Mouse (Mus musculus): ENCODE data around the gene Dctn1. TPM values are rescaled to one million over a fixed set of nuclear protein-coding genes. Genes with fewer than 3 reads are reported as not detected.

The Dctn1 gene
- polyA plus RNA-seq, 1 experiment from 2014 or later: 78.1 TPM

- WGBS: 88% methylated on average over 2 of the region's 2 CpGs
- no peaks in the 10 kb centered on the region for H3K9me3 ChIP-seq (replicated peaks; ENCODE audit: control insufficient read depth, low read length)
Measured at GRCm38 (mm10) chr6:83247153-83247552, 81.4 kb downstream of the Dctn1 start.

More at GRCm38 (mm10) chr6:83247153-83247552, 81.4 kb downstream of the Dctn1 start:
- peaks cover 16% of the 10 kb centered on the region for H3K4me1 ChIP-seq (ENCODE audit: control insufficient read depth, insufficient read depth, low read length)
- no peak overlapping the region for H3K27ac ChIP-seq (ENCODE audit: low read length)
- H3K4me3 ChIP-seq (ENCODE audit: low read length): no peak overlapping the region
- no peak overlapping the region for H3K9ac ChIP-seq (ENCODE audit: low read length)
- H3K4me2 ChIP-seq (ENCODE audit: low read depth, low read length): no peak overlapping the region
- no peaks in the 10 kb centered on the region for H3K36me3 ChIP-seq (ENCODE audit: control insufficient read depth, insufficient read depth)
- ATAC-seq (replicated peaks; ENCODE audit: extremely low read depth, insufficient read depth, low FRiP score): no peak
- no peaks in the 10 kb centered on the region for H3K27me3 ChIP-seq (ENCODE audit: control insufficient read depth, insufficient read depth, low read length)

Other genes starting within 250 kb of the Dctn1 start
- gene Sema4f, start 226.2 kb upstream of the Dctn1 start, polyA plus RNA-seq (2015; fragmentation: Nextera tagmentation; extraction: Ambion mirVana): 0.53 and 1.2 TPM in 2 replicates
- 0.69 and 0.71 TPM in 2 replicates for gene M1ap, start 219.0 kb upstream of the Dctn1 start, polyA plus RNA-seq (2015; fragmentation: Nextera tagmentation; extraction: Ambion mirVana)
- gene Dok1, start 132.4 kb upstream of the Dctn1 start, polyA plus RNA-seq (2015; fragmentation: Nextera tagmentation; extraction: Ambion mirVana): 8.5 and 9.5 TPM in 2 replicates
- gene Loxl3, start 131.7 kb upstream of the Dctn1 start, polyA plus RNA-seq (2015; fragmentation: Nextera tagmentation; extraction: Ambion mirVana): 8.0 and 8.3 TPM in 2 replicates
- 140 and 148 TPM in 2 replicates for gene Aup1, start 111.4 kb upstream of the Dctn1 start, polyA plus RNA-seq (2015; fragmentation: Nextera tagmentation; extraction: Ambion mirVana)
- gene Htra2, start 110.6 kb upstream of the Dctn1 start, polyA plus RNA-seq (2015; fragmentation: Nextera tagmentation; extraction: Ambion mirVana): 81.8 and 94.5 TPM in 2 replicates
- 0.57 and 0.75 TPM in 2 replicates for gene Dqx1, start 108.1 kb upstream of the Dctn1 start, polyA plus RNA-seq (2015; fragmentation: Nextera tagmentation; extraction: Ambion mirVana)
- gene Tlx2, start 95.6 kb upstream of the Dctn1 start, polyA plus RNA-seq (2015; fragmentation: Nextera tagmentation; extraction: Ambion mirVana): 0.27 and 0.45 TPM in 2 replicates
- 16.6 and 18.0 TPM in 2 replicates for gene Pcgf1, start 88.1 kb upstream of the Dctn1 start, polyA plus RNA-seq (2015; fragmentation: Nextera tagmentation; extraction: Ambion mirVana)
- gene Lbx2, start 79.6 kb upstream of the Dctn1 start, polyA plus RNA-seq (2015; fragmentation: Nextera tagmentation; extraction: Ambion mirVana): 0.35 and 0.40 TPM in 2 replicates
- gene Ccdc142, start 64.3 kb upstream of the Dctn1 start, polyA plus RNA-seq (2015; fragmentation: Nextera tagmentation; extraction: Ambion mirVana): 2.0 and 2.6 TPM in 2 replicates
- gene Gm42688, start 64.3 kb upstream of the Dctn1 start, polyA plus RNA-seq (2015; fragmentation: Nextera tagmentation; extraction: Ambion mirVana): 1.9 and 2.2 TPM in 2 replicates
- 165 and 169 TPM in 2 replicates for gene Mrpl53, start 56.9 kb upstream of the Dctn1 start, polyA plus RNA-seq (2015; fragmentation: Nextera tagmentation; extraction: Ambion mirVana)
- gene Mogs, start 50.4 kb upstream of the Dctn1 start, polyA plus RNA-seq (2015; fragmentation: Nextera tagmentation; extraction: Ambion mirVana): 14.0 and 23.9 TPM in 2 replicates
- 96.1 and 98.3 TPM in 2 replicates for gene Wbp1, start 44.4 kb upstream of the Dctn1 start, polyA plus RNA-seq (2015; fragmentation: Nextera tagmentation; extraction: Ambion mirVana)
- gene Ino80b, start 40.5 kb upstream of the Dctn1 start, polyA plus RNA-seq (2015; fragmentation: Nextera tagmentation; extraction: Ambion mirVana): 7.4 and 8.1 TPM in 2 replicates
- gene Rtkn, start 30.5 kb upstream of the Dctn1 start, polyA plus RNA-seq (2015; fragmentation: Nextera tagmentation; extraction: Ambion mirVana): 21.1 and 26.0 TPM in 2 replicates
- gene Wdr54, start 9.5 kb upstream of the Dctn1 start, polyA plus RNA-seq (2015; fragmentation: Nextera tagmentation; extraction: Ambion mirVana): 3.8 and 5.4 TPM in 2 replicates
- 1.5 and 2.2 TPM in 2 replicates for gene 1700003E16Rik, start 9.5 kb upstream of the Dctn1 start, polyA plus RNA-seq (2015; fragmentation: Nextera tagmentation; extraction: Ambion mirVana)
- 0.17 and 0.50 TPM in 2 replicates for gene Slc4a5, start 53.9 kb downstream of the Dctn1 start, polyA plus RNA-seq (2015; fragmentation: Nextera tagmentation; extraction: Ambion mirVana)
- gene Mthfd2, start 160.0 kb downstream of the Dctn1 start, polyA plus RNA-seq (2015; fragmentation: Nextera tagmentation; extraction: Ambion mirVana): 26.9 and 28.3 TPM in 2 replicates
- 35.4 and 35.8 TPM in 2 replicates for gene Mob1a, start 160.1 kb downstream of the Dctn1 start, polyA plus RNA-seq (2015; fragmentation: Nextera tagmentation; extraction: Ambion mirVana)
- 259 and 264 TPM in 2 replicates for gene Bola3, start 183.2 kb downstream of the Dctn1 start, polyA plus RNA-seq (2015; fragmentation: Nextera tagmentation; extraction: Ambion mirVana)